Mouse (Mus musculus) kidney, adult 2 months (tissue): Measurements from ENCODE around the gene Mob3b.

Experiments used
- CTCF ChIP-seq: fragments of 200-500 bp; conservative IDR thresholded peaks from 2 replicates; pipeline ENCODE4 v1.5.1; 2011; ENCODE audit warnings: low read depth, mild to moderate bottlenecking, control low read depth, low read length, moderate library complexity, mixed read lengths; ENCODE audit not compliant: insufficient read depth, insufficient read length
- POLR2A ChIP-seq: fragments of 200-500 bp; IDR thresholded peaks from one replicate; pipeline ENCODE4 v1.6.1; 2011; ENCODE audit warnings: low read depth, low read length, control low read depth

GRCm38 (mm10) chr4:34899322-34899721, 258.0 kb downstream of the Mob3b start:
- TF ChIP-seq CTCF (no peak), POLR2A (no peak)
